Mouse (Mus musculus) heart, postnatal 0 days (tissue): Measurements from ENCODE around the gene Efcab2. TPM values are rescaled to one million over a fixed set of nuclear protein-coding genes. Genes with fewer than 3 reads are reported as not detected.

ENCODE experiments used
- ATAC-seq: fragments of 200-750 bp; cut with Nextera tagmentation; 2 replicates; pipeline ENCODE4 v1.8.0; 2017; ENCODE audit warnings: low read depth, moderate number of reproducible peaks, moderate library complexity; ENCODE audit not compliant: insufficient read depth
- DNase-seq: peaks from one replicate; pipeline ENCODE4 v3.0.0-alpha.2; 2016; ENCODE audit warnings: low spot score
- H3K27ac ChIP-seq: fragments of 300-500 bp; sonication (generic); 2 replicates; pipeline ENCODE4 v1.5.1; 2014; ENCODE audit warnings: low read depth, mild to moderate bottlenecking
- H3K27me3 ChIP-seq: fragments of 300-500 bp; sonication (generic); 2 replicates; pipeline ENCODE4 v1.6.1; 2014; ENCODE audit warnings: low read length, mixed read lengths; ENCODE audit not compliant: control insufficient read depth, insufficient read depth
- H3K36me3 ChIP-seq: fragments of 300-500 bp; sonication (generic); replicated peaks from 2 replicates; pipeline ENCODE4 v1.6.1; 2014; ENCODE audit warnings: low read length, mixed read lengths; ENCODE audit not compliant: control insufficient read depth, insufficient read depth
- H3K4me1 ChIP-seq: fragments of 300-500 bp; sonication (generic); 2 replicates; pipeline ENCODE4 v1.6.1; 2014; ENCODE audit warnings: antibody characterized with exemption; ENCODE audit not compliant: control insufficient read depth, insufficient read depth
- H3K4me2 ChIP-seq: fragments of 300-500 bp; sonication (generic); 2 replicates; pipeline ENCODE4 v1.6.1; 2014; ENCODE audit warnings: low read depth, mild to moderate bottlenecking, low read length, moderate library complexity
- H3K4me3 ChIP-seq: fragments of 300-500 bp; sonication (generic); 2 replicates; pipeline ENCODE4 v1.5.1; 2014; ENCODE audit warnings: low read depth, low read length
- H3K9ac ChIP-seq: fragments of 300-500 bp; sonication (generic); replicated peaks from 2 replicates; pipeline ENCODE4 v1.6.1; 2014; ENCODE audit warnings: low read depth, low read length, mixed read lengths
- H3K9me3 ChIP-seq: fragments of 300-500 bp; sonication (generic); replicated peaks from 2 replicates; pipeline ENCODE4 v1.6.1; 2016; ENCODE audit warnings: low read length; ENCODE audit not compliant: control insufficient read depth
- CTCF ChIP-seq: IDR thresholded peaks from 2 replicates; pipeline ENCODE4 v1.5.1; 2016; ENCODE audit warnings: antibody characterized with exemption, control low read depth, low read depth
- EP300 ChIP-seq: IDR thresholded peaks from 2 replicates; pipeline ENCODE4 v1.6.1; 2016; ENCODE audit warnings: antibody characterized with exemption, low read depth
- WGBS: fragments of 180-500 bp; shearing (Covaris S2); extraction: QIAGEN DNeasy Blood & Tissue Kit; methylation state at CpG from one replicate; pipeline ENCODE4 v1.1.7; 2014; 5-methylcytosine and 5-hydroxymethylcytosine counted together
- polyA plus RNA-seq: library from polyadenylated mRNA; unstranded; fragments of >200 nt; fragmentation: Nextera tagmentation; extraction: Ambion mirVana; gene quantifications from 2 replicates; pipeline ENCODE4 v1.2.1, GENCODE M21; 2015
- total RNA-seq: library from RNA; depleted of rRNA; stranded (reverse); fragments of >200 nt; gene quantifications from 2 replicates; pipeline ENCODE4 v1.2.3, GENCODE M21; 2014; ENCODE audit warnings: low replicate concordance

The Efcab2 gene
- total and polyA plus RNA-seq, 2 experiments from 2014 or later, result 3.4 to 28.5 TPM

DNA sequence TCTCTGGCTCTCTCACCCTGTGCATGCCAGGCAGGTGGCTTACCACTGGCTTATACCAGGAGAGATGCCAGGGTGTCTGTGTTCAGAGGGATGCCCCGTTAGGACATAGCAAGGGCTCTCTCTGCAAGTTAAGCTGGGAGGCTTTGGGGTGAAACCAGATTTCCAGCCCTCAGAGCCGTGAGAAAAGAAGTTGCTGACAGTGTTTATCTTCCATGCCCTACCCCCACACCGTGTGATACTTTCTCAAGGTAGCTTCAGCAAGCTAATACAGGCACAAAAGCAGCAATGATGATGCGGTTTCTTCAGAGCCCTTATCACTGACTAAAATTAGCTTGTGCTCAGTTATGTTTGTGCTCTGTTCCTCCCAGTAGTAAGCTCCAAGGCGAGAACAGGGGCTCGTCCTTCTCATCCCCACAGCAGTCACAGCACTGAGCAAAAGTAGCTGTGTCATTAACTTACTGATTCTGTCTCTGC, 42.4 kb downstream of the Efcab2 start:
- no peaks in the 10 kb centered on the region for H3K27me3 ChIP-seq
- peak overlapping the region; percentile 13 for H3K4me3 ChIP-seq
- no peak for TF ChIP-seq EP300
- TF ChIP-seq CTCF, result no peak
- H3K27ac ChIP-seq, result peak overlapping the region; percentile 98
- ATAC-seq (peak; percentile 87), DNase-seq (peak; percentile 79)
- H3K36me3 ChIP-seq, result no peaks in the 10 kb centered on the region
- H3K9me3 ChIP-seq, result no peaks in the 10 kb centered on the region
- 12% methylated on average over 6 of the region's 6 CpGs for WGBS
- peak overlapping the region; percentile 42 for H3K9ac ChIP-seq
- peak overlapping the region; percentile 47 for H3K4me2 ChIP-seq
- no peaks in the 10 kb centered on the region for H3K4me1 ChIP-seq

DNA sequence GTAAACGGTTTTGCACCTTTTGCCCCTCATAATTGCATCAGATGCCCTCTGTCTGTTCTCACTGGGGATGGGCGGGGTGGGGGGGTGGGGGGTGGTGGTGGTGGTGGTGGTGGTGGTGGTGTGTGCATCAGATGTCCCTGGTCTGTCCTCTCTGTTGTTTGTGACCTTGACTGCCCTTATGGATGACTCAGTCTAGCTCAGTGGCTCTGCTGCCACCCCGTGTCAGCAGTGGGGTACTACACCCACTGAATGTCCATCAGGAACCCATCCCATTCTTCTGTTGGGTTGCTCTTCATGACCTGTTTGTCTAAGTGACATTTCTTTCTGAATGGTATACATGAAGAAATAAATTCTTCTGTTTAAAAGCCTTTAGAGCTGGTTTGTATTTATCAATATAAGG, 43.3 kb downstream of the Efcab2 start:
- Histone ChIP-seq H3K27ac (peak overlapping the region; percentile 98), H3K4me3 (no peak overlapping the region), H3K9ac (peak overlapping the region; percentile 42), H3K4me2 (peak overlapping the region; percentile 47), H3K9me3 (no peaks in the 10 kb centered on the region), H3K27me3 (no peaks in the 10 kb centered on the region), H3K4me1 (no peaks in the 10 kb centered on the region), H3K36me3 (0 out of 2 replicates have a peak, but pooled peaks cover 5% of the 10 kb centered on the region)
- DNase-seq (peak; percentile 88), ATAC-seq (peak; percentile 86)
- WGBS, result 13% methylated on average over 3 of the region's 3 CpGs
- TF ChIP-seq CTCF (peak; percentile 97), EP300 (no peak)

DNA sequence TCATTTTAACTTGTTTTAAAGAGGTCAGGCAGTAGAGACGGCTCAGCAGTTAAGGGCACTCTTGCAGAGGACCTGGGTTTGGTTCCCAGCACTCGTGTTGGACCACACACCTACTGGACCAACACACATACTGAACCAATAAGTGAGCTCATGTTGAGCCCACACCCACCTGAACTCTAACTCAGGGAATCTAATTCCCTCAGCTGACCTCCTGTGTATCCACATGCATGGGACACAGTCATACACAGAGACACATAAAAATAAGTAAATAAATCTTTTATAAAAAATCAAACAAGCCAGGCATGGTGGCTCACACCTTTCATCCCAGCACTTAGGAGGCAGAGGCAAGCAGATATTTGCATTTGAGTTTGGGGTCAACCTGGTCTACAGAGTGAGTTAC, 44.0 kb downstream of the Efcab2 start:
- Histone ChIP-seq H3K4me3 (no peak overlapping the region), H3K9ac (no peak overlapping the region), H3K36me3 (peaks cover 6% of the 10 kb centered on the region; the same call in 1 of the 2 replicates), H3K27me3 (no peaks in the 10 kb centered on the region), H3K27ac (no peak overlapping the region), H3K9me3 (no peaks in the 10 kb centered on the region), H3K4me1 (no peaks in the 10 kb centered on the region), H3K4me2 (no peak overlapping the region)
- ATAC-seq, result no peak
- WGBS, result 80% methylated on average over 2 of the region's 2 CpGs
- no peak for DNase-seq
- TF ChIP-seq CTCF (no peak), EP300 (no peak)

DNA sequence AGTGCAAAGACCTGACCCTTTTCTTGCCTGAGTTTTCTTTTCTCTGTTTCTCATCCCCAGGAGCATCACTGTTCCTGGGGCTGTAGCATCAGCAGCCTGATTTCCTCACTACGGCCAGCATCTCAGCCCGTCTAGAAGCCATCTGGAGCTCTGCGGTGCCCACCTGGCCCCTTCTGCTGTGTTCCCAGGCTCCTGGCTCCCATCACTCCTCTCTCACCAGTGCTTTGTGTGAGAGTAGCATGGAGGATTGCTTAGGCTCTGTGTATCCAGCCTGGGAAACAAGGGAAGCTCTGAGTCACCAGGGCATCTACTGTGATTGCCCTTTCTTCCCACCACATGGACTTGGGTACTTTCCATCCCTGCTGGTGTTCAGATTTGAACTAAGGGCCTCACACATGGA, 48.2 kb downstream of the Efcab2 start:
- Histone ChIP-seq H3K36me3 (peaks cover 10% of the 10 kb centered on the region; the same call in 1 of the 2 replicates), H3K9me3 (no peaks in the 10 kb centered on the region), H3K27ac (no peak overlapping the region), H3K27me3 (no peaks in the 10 kb centered on the region), H3K9ac (no peak overlapping the region), H3K4me1 (no peaks in the 10 kb centered on the region), H3K4me2 (no peak overlapping the region), H3K4me3 (no peak overlapping the region)
- no peak for TF ChIP-seq EP300
- TF ChIP-seq CTCF, result no peak
- no peak for ATAC-seq
- 83% methylated on average over 3 of the region's 3 CpGs for WGBS
- no peak for DNase-seq

DNA sequence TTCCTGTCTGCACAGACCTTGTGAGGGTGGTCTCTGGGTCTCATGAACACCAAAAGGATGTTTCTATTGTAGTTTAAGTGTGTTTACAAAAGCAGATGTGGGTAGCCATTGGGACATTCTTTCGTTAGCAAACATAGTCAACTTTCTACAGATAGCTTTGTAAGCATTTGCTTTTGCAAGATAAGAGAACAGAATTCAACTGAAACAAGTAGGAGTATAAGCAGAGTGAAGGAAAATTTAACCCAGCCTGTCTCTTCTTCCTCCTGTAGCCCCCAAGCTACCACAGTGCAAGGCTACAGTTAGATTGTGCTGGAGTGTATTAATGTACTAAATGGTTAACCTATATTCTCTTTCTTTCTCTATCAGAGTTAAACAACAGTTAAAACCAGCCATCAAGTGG, 49.2 kb downstream of the Efcab2 start:
- no peak overlapping the region for H3K4me2 ChIP-seq
- WGBS, result 63% methylated on average over 1 of the region's 1 CpGs
- no peaks in the 10 kb centered on the region for H3K4me1 ChIP-seq
- H3K4me3 ChIP-seq, result no peak overlapping the region
- no peak overlapping the region for H3K9ac ChIP-seq
- DNase-seq, result no peak
- no peak for ATAC-seq
- TF ChIP-seq CTCF (no peak), EP300 (no peak)
- peaks cover 10% of the 10 kb centered on the region; the same call in 1 of the 2 replicates for H3K36me3 ChIP-seq
- H3K27me3 ChIP-seq, result no peaks in the 10 kb centered on the region
- no peaks in the 10 kb centered on the region for H3K9me3 ChIP-seq
- no peak overlapping the region for H3K27ac ChIP-seq

DNA sequence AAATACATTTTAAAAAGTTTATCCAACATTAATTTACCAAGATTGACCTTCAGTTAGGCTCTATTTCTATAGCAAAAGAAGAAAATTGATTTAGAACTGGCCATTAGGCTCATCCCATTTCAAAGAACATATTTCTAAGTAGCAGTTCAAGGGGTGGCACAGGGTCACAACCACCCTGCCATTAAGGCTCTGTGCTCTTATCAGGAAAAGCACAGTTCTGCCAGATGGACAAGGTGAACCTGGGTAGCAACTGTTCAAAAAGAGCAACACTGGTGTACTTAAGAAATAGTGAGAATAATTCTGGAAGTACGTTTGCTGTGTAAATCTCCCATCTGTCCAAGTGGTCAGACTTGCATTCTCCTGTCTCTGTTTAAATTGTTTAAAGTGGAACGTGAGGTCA, 52.1 kb downstream of the Efcab2 start:
- ATAC-seq, result no peak
- no peak for TF ChIP-seq CTCF
- TF ChIP-seq EP300, result no peak

More for the DNA sequence above, 52.1 kb downstream of the Efcab2 start:
- no peak overlapping the region for H3K9ac ChIP-seq
- WGBS, result 77% methylated on average over 2 of the region's 2 CpGs
- no peaks in the 10 kb centered on the region for H3K27me3 ChIP-seq
- no peak overlapping the region for H3K4me3 ChIP-seq
- no peak overlapping the region for H3K27ac ChIP-seq
- no peak overlapping the region for H3K4me2 ChIP-seq
- H3K9me3 ChIP-seq, result no peaks in the 10 kb centered on the region
- H3K36me3 ChIP-seq, result peaks cover 10% of the 10 kb centered on the region; the same call in 1 of the 2 replicates
- no peaks in the 10 kb centered on the region for H3K4me1 ChIP-seq
- DNase-seq, result no peak
